Mouse (Mus musculus) lung, postnatal 10 days (tissue): ENCODE data around the gene 4930503B20Rik.

Experiments used
- DNase-seq: peaks from one replicate; pipeline ENCODE4 v3.0.0; 2021

4930503B20Rik gene

GRCm38 (mm10) chr3:146649311-146649894 is 1.7 kb downstream of the 4930503B20Rik start:
- no peak for DNase-seq

GRCm38 (mm10) chr3:146641818-146642427 is 9.2 kb downstream of the 4930503B20Rik start:
- peak; percentile 53 for DNase-seq

GRCm38 (mm10) chr3:146632506-146632905 is 18.6 kb downstream of the 4930503B20Rik start:
- no peak for DNase-seq

GRCm38 (mm10) chr3:146628227-146628982 is 22.7 kb downstream of the 4930503B20Rik start:
- DNase-seq: no peak

- DNase-seq: no peak
Measured at GRCm38 (mm10) chr3:146625766-146626165, 25.4 kb downstream of the 4930503B20Rik start.

DNA sequence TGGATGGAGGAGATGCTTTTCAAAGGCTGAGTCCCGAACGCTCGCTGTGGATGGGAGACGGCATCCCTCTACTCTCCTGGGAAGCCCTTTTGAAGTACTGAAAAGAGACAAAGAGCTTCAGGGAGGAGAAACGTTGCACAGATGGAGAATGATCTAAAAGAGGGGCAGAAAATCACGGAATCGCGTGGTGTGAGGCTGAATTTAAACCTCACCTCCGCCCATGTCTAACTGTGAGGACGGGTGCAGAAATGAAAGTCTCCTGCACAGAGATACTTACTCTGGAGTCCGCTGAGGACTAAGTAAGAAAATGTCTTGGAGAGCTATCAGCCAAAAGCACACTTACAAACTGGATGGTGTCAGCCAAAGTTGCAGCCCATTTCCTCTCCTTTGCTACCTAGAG is 29.2 kb downstream of the 4930503B20Rik start:
- DNase-seq: no peak

- DNase-seq: peak; percentile 6
Measured at GRCm38 (mm10) chr3:146620555-146621249, 30.4 kb downstream of the 4930503B20Rik start.

- no peak for DNase-seq
Measured at GRCm38 (mm10) chr3:146620101-146620500, 31.0 kb downstream of the 4930503B20Rik start.

DNA sequence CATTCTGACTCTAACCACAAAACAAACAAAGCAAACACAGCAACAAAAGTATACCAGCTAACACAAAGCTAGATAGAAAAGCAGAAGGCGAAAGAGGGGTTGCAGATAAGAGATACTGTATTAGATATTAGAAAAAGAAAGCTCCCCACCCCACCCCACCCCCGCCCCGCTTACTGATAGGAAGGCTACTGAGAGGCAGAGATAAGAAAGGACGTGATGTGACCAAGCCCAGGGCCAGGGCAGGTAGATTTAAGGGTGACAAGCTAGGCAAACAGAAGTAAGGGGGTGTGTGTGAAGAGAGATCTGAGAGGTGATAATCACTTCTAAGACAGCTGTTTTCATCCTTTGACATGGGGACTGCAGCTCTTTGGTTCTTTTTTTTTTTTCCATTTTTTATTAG is 32.8 kb downstream of the 4930503B20Rik start:
- DNase-seq: no peak

DNA sequence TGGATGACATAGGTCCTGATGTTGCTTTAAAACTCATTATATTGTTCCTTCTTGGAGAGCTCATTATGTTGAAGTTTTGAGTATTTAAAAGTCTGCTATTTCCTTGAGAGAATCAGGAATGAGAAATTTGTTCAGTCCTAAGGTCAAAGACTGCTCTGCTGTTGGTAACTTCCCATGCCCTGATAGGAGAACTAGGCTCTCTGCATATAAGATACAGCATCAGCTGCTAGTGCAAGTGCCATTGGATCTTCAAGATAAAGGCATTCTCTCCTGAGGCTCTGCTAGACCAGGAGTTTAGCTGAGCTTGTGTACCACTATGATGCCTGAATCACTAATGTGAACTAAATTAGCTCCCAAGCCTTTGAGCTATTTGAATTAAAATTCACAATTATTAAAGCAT is 33.2 kb downstream of the 4930503B20Rik start:
- DNase-seq: no peak

- no peak for DNase-seq
Measured at GRCm38 (mm10) chr3:146616533-146617283, 34.4 kb downstream of the 4930503B20Rik start.

GRCm38 (mm10) chr3:146615496-146615895 is 35.6 kb downstream of the 4930503B20Rik start, which contains the start of gene Dnase2b:
Gene Dnase2b (minus strand): TSS chr3:146615596.
- no peak for DNase-seq

DNA sequence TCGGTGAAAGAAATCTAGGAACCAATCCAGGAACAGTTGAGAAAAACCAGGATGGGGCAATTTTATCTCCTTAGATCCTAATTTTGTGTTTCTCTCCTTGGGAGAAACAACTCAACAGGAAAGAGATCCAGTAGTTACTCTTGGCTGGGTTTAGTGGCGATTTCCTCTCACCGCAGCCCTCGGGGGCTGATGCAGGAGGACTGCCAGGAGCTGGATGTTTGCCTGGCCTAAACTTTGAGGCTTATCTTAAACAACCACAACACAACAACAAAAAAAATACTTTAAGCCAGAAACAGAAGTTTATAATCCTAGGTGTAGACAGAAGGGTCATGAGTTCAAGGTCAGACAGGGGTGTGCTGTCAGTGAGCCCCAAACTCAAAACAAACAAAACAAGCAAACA is 39.3 kb downstream of the 4930503B20Rik start:
- DNase-seq: no peak

DNA sequence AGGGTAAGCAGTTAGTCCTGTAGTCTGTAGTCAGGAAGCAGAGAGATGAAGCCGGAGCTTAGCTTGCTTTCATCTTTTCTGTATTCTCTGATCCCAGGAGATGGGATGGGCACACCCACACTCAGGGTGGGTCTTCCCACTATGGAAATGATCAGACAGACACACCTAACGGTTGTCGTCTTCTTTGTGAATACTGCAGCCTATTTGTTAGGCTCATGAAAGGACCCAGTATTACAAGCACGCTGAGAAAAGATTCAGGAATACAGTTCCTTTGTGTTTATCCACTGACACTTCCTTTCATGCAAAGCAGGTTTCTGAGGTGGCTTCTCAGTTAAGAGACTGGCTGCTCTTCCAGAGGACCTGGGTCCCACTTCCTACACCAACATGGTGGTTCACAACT is 39.9 kb downstream of the 4930503B20Rik start:
- no peak for DNase-seq

GRCm38 (mm10) chr3:146610322-146610721 is 40.8 kb downstream of the 4930503B20Rik start:
- DNase-seq: no peak

GRCm38 (mm10) chr3:146607368-146607767 is 43.7 kb downstream of the 4930503B20Rik start:
- DNase-seq: no peak

- no peak for DNase-seq
Measured at GRCm38 (mm10) chr3:146604647-146605046, 46.5 kb downstream of the 4930503B20Rik start.

GRCm38 (mm10) chr3:146602531-146602930 is 48.6 kb downstream of the 4930503B20Rik start:
- no peak for DNase-seq

GRCm38 (mm10) chr3:146601205-146601604 is 49.9 kb downstream of the 4930503B20Rik start:
- no peak for DNase-seq

- DNase-seq: no peak
Measured at GRCm38 (mm10) chr3:146599198-146599900, 51.8 kb downstream of the 4930503B20Rik start.

DNA sequence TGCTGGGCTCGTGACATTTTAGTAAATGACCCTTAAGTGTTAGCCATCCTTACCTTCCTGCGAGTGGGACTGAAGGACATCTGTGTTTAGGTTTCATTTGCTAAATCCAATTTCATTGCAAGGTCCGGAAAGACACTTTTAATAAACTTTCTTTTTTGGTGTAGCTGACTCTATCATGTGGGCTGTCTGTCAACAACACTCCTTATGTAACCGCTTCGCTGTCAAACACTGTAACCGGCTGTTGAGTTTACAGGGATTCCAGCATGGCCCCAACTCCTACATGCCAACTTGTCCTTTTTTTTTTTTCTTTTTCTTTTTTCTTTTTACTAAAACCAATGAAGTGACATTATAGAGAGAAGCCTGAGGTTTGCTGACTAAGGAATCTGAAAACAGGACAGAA is 52.7 kb downstream of the 4930503B20Rik start:
- peak; percentile 27 for DNase-seq

DNA sequence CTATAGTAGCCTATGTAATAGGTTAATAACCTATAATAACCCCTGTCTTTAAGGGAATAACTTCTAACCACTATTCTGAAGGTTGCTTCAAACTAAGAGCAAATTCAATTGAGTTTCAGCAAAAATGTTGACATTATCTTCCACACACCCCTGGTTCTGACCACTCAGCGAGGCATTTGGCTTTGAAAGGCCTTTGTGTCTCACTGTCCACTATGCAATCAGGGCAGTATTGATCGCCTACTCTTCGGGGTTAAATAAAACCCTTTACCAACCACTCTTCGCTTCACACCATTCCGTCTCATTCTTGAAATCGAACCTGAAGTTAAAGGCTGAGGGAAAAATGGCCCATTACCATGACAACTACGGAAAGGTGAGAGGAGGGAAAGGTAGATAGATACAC is 54.3 kb downstream of the 4930503B20Rik start:
- no peak for DNase-seq
